Mouse (Mus musculus): ENCODE results near the gene Lims1. TPM values are rescaled to one million over a fixed set of nuclear protein-coding genes. Genes with fewer than 3 reads are reported as not detected.
A peak's percentile ranks its signal among the peaks of the same experiment; 100 is the strongest.

The Lims1 gene
- polyA plus RNA-seq, 1 experiment from 2014 or later: 79.8 TPM

GRCm38 (mm10) chr10:58401838-58402237 lies 78.6 kb downstream of the Lims1 start:
- no peak overlapping the region for H3K4me3 ChIP-seq (ENCODE audit: low read depth, low read length)
- WGBS: 75% methylated on average over 3 of the region's 3 CpGs
- H3K27me3 ChIP-seq (replicated peaks; ENCODE audit: control insufficient read depth, insufficient read depth, low read length): no peaks in the 10 kb centered on the region
- peaks cover 25% of the 10 kb centered on the region for H3K36me3 ChIP-seq (ENCODE audit: control insufficient read depth, insufficient read depth)
- no peaks in the 10 kb centered on the region for H3K9me3 ChIP-seq (ENCODE audit: control insufficient read depth)
- H3K4me2 ChIP-seq (replicated peaks; ENCODE audit: low read depth): no peak overlapping the region
- no peaks in the 10 kb centered on the region; the same call in none of the 2 replicates for H3K4me1 ChIP-seq (replicated peaks; ENCODE audit: control insufficient read depth, insufficient read depth, low read length)
- no peak overlapping the region for H3K9ac ChIP-seq (ENCODE audit: low read depth, low read length)
- no peak overlapping the region for H3K27ac ChIP-seq (ENCODE audit: low read depth, low read length)
- ATAC-seq: no peak
- no peak for TF ChIP-seq CTCF (IDR thresholded peaks at IDR 0.05; ENCODE audit: low read depth)

GRCm38 (mm10) chr10:58404639-58405038 lies 81.4 kb downstream of the Lims1 start:
- H3K9ac ChIP-seq (ENCODE audit: low read depth, low read length): no peak overlapping the region
- no peaks in the 10 kb centered on the region for H3K9me3 ChIP-seq (ENCODE audit: control insufficient read depth)
- H3K4me3 ChIP-seq (ENCODE audit: low read depth, low read length): no peak overlapping the region
- no peak for ATAC-seq
- no peak overlapping the region for H3K4me2 ChIP-seq (replicated peaks; ENCODE audit: low read depth)
- no peak overlapping the region for H3K27ac ChIP-seq (ENCODE audit: low read depth, low read length)
- no peak for TF ChIP-seq CTCF (IDR thresholded peaks at IDR 0.05; ENCODE audit: low read depth)
- no peaks in the 10 kb centered on the region; the same call in none of the 2 replicates for H3K4me1 ChIP-seq (replicated peaks; ENCODE audit: control insufficient read depth, insufficient read depth, low read length)
- 82% methylated on average over 6 of the region's 6 CpGs for WGBS
- H3K36me3 ChIP-seq (ENCODE audit: control insufficient read depth, insufficient read depth): peaks cover 27% of the 10 kb centered on the region
- H3K27me3 ChIP-seq (replicated peaks; ENCODE audit: control insufficient read depth, insufficient read depth, low read length): no peaks in the 10 kb centered on the region

- no peaks in the 10 kb centered on the region for H3K9me3 ChIP-seq (ENCODE audit: control insufficient read depth)
- 53% methylated on average over 4 of the region's 4 CpGs for WGBS
Measured at GRCm38 (mm10) chr10:58405285-58405948, 82.2 kb downstream of the Lims1 start.

GRCm38 (mm10) chr10:58405949-58406305 lies 82.7 kb downstream of the Lims1 start:
- no peaks in the 10 kb centered on the region for H3K9me3 ChIP-seq (ENCODE audit: control insufficient read depth)
- 64% methylated on average over 2 of the region's 2 CpGs for WGBS
- H3K4me3 ChIP-seq (ENCODE audit: low read depth, low read length): no peak overlapping the region
- H3K4me1 ChIP-seq (replicated peaks; ENCODE audit: control insufficient read depth, insufficient read depth, low read length): no peaks in the 10 kb centered on the region; the same call in none of the 2 replicates
- H3K4me2 ChIP-seq (replicated peaks; ENCODE audit: low read depth): 0 out of 2 replicates have a peak overlapping the region, but pooled peaks have one; percentile 17
- H3K36me3 ChIP-seq (ENCODE audit: control insufficient read depth, insufficient read depth): peaks cover 34% of the 10 kb centered on the region
- no peaks in the 10 kb centered on the region for H3K27me3 ChIP-seq (replicated peaks; ENCODE audit: control insufficient read depth, insufficient read depth, low read length)
- H3K9ac ChIP-seq (ENCODE audit: low read depth, low read length): no peak overlapping the region
- H3K27ac ChIP-seq (ENCODE audit: low read depth, low read length): peak overlapping the region; percentile 72
- peak; percentile 66 for ATAC-seq
- TF ChIP-seq CTCF (IDR thresholded peaks at IDR 0.05; ENCODE audit: low read depth): peak; percentile 58

More at GRCm38 (mm10) chr10:58405285-58405948, 82.2 kb downstream of the Lims1 start:
- Histone ChIP-seq H3K36me3 (ENCODE audit: control insufficient read depth, insufficient read depth) (peaks cover 34% of the 10 kb centered on the region), H3K4me3 (ENCODE audit: low read depth, low read length) (no peak overlapping the region), H3K4me1 (replicated peaks; ENCODE audit: control insufficient read depth, insufficient read depth, low read length) (no peaks in the 10 kb centered on the region; the same call in none of the 2 replicates), H3K9ac (ENCODE audit: low read depth, low read length) (no peak overlapping the region), H3K27ac (ENCODE audit: low read depth, low read length) (peak overlapping the region; percentile 72), H3K27me3 (replicated peaks; ENCODE audit: control insufficient read depth, insufficient read depth, low read length) (no peaks in the 10 kb centered on the region), H3K4me2 (replicated peaks; ENCODE audit: low read depth) (0 out of 2 replicates have a peak overlapping the region, but pooled peaks have one; percentile 17)
- peak; percentile 53 for ATAC-seq
- no peak for TF ChIP-seq CTCF (IDR thresholded peaks at IDR 0.05; ENCODE audit: low read depth)

DNA sequence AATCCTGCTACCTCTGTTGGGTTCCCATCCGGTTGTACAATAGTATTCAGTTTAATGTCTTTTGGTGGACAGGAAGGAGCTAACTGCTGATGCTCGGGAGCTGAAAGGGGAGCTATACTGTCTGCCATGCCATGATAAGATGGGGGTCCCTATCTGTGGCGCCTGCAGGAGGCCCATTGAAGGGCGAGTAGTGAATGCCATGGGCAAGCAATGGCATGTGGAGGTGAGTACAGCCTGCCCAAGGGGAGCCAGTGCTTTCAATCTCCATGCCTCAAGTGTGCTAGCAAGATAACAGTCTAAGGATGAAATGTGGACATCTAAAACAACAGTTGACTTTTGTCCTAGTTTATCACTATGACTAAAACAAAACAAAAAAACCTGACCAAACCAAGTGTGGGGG lies 89.1 kb downstream of the Lims1 start:
- H3K36me3 ChIP-seq (ENCODE audit: control insufficient read depth, insufficient read depth): peaks cover 61% of the 10 kb centered on the region

DNA sequence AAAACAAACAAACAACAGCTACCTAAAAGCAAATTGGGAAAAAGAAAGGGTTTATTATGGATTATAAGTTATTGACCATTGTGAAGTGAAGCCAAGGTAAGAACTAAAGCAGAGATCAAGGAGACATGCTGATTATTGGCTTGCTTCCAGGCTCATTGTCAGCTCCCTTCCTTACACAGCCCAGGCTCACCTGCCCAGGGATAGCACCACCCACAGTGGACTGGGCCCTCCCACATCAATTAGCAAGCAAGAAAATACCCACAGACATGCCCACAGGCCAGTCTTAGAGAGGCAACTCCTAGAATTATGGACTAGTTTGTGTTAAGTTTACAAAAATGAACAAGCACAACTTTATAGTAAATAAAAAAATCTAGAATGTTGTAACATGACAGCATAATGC lies 89.6 kb downstream of the Lims1 start:
- H3K9ac ChIP-seq (ENCODE audit: low read depth, low read length): no peak overlapping the region
- H3K4me2 ChIP-seq (replicated peaks; ENCODE audit: low read depth): no peak overlapping the region
- peaks cover 61% of the 10 kb centered on the region for H3K36me3 ChIP-seq (ENCODE audit: control insufficient read depth, insufficient read depth)
- no peaks in the 10 kb centered on the region for H3K27me3 ChIP-seq (replicated peaks; ENCODE audit: control insufficient read depth, insufficient read depth, low read length)
- H3K4me3 ChIP-seq (ENCODE audit: low read depth, low read length): no peak overlapping the region
- no peaks in the 10 kb centered on the region for H3K9me3 ChIP-seq (ENCODE audit: control insufficient read depth)
- no peak for TF ChIP-seq CTCF (IDR thresholded peaks at IDR 0.05; ENCODE audit: low read depth)
- no peak for ATAC-seq
- no peaks in the 10 kb centered on the region for H3K4me1 ChIP-seq (replicated peaks; ENCODE audit: control insufficient read depth, insufficient read depth, low read length)
- no peak overlapping the region for H3K27ac ChIP-seq (ENCODE audit: low read depth, low read length)

More for the DNA sequence above, 89.1 kb downstream of the Lims1 start:
- Histone ChIP-seq H3K4me3 (ENCODE audit: low read depth, low read length) (no peak overlapping the region), H3K27me3 (replicated peaks; ENCODE audit: control insufficient read depth, insufficient read depth, low read length) (no peaks in the 10 kb centered on the region), H3K9ac (ENCODE audit: low read depth, low read length) (no peak overlapping the region), H3K4me2 (replicated peaks; ENCODE audit: low read depth) (no peak overlapping the region), H3K9me3 (ENCODE audit: control insufficient read depth) (no peaks in the 10 kb centered on the region), H3K27ac (ENCODE audit: low read depth, low read length) (no peak overlapping the region), H3K4me1 (replicated peaks; ENCODE audit: control insufficient read depth, insufficient read depth, low read length) (no peaks in the 10 kb centered on the region)
- no peak for TF ChIP-seq CTCF (IDR thresholded peaks at IDR 0.05; ENCODE audit: low read depth)
- no peak for ATAC-seq
- WGBS: 94% methylated on average over 4 of the region's 4 CpGs

Measured in intestine, postnatal 0 days (tissue).